Mouse (Mus musculus): ENCODE results near the gene Dlgap3. TPM values are rescaled to one million over a fixed set of nuclear protein-coding genes. Genes with fewer than 3 reads are reported as not detected.
A peak's percentile ranks its signal among the peaks of the same experiment; 100 is the strongest.

Gene Dlgap3
- total RNA-seq, 2 experiments from 2014 or later, result 286 to 291 TPM

GRCm38 (mm10) chr4:127251963-127252585 lies 83.1 kb downstream of the Dlgap3 start:
- peak in 1 of 2 experiments; percentile 46 for DNase-seq (ENCODE audit: extremely low spot score in 1 of 2, low spot score in 1 of 2)

- DNase-seq (ENCODE audit: extremely low spot score in 1 of 2, low spot score in 1 of 2), result no peak
Measured at GRCm38 (mm10) chr4:127256739-127257138, 87.7 kb downstream of the Dlgap3 start.

GRCm38 (mm10) chr4:127258186-127258897 lies 89.3 kb downstream of the Dlgap3 start:
- DNase-seq (ENCODE audit: extremely low spot score in 1 of 2, low spot score in 1 of 2), result no peak

- no peak for DNase-seq (ENCODE audit: extremely low spot score in 1 of 2, low spot score in 1 of 2)
Measured at GRCm38 (mm10) chr4:127261601-127262000, 92.6 kb downstream of the Dlgap3 start.

- DNase-seq (ENCODE audit: extremely low spot score in 1 of 2, low spot score in 1 of 2), result no peak
Measured at GRCm38 (mm10) chr4:127263438-127264182, 94.6 kb downstream of the Dlgap3 start.

- no peak for DNase-seq (ENCODE audit: extremely low spot score in 1 of 2, low spot score in 1 of 2)
Measured at GRCm38 (mm10) chr4:127264183-127264554, 95.2 kb downstream of the Dlgap3 start.

GRCm38 (mm10) chr4:127278451-127279001 lies 109.5 kb downstream of the Dlgap3 start:
- DNase-seq (ENCODE audit: extremely low spot score in 1 of 2, low spot score in 1 of 2), result no peak

GRCm38 (mm10) chr4:127279241-127279640 lies 110.2 kb downstream of the Dlgap3 start:
- DNase-seq (ENCODE audit: extremely low spot score in 1 of 2, low spot score in 1 of 2), result no peak

Other genes starting within 250 kb of the Dlgap3 start
- gene Zmym4, start 201.1 kb upstream of the Dlgap3 start, total RNA-seq (2021), result 10 to 100 TPM; 44.1 to 45.5 TPM
- gene Sfpq, start 147.9 kb upstream of the Dlgap3 start, total RNA-seq (2021), result 100 to 1,000 TPM; 235 to 287 TPM
- gene Zmym1, start 108.1 kb upstream of the Dlgap3 start, total RNA-seq (2021), result 10 to 100 TPM; 12.5 to 13.4 TPM
- gene Zmym6, start 91.8 kb upstream of the Dlgap3 start, total RNA-seq (2021), result 10 to 100 TPM; 29.8 to 44.2 TPM
- 1 to 10 TPM; 3.3 to 4.9 TPM for gene Tmem35b, start 45.5 kb upstream of the Dlgap3 start, total RNA-seq (2021)
- gene Smim12, start 74.6 kb downstream of the Dlgap3 start, total RNA-seq (2021), result 10 to 100 TPM; 46.7 to 51.6 TPM
- gene Gja4, start 144.8 kb downstream of the Dlgap3 start, total RNA-seq (2021), result 1 to 10 TPM; 3.1 to 3.9 TPM
- gene Gjb3, start 161.6 kb downstream of the Dlgap3 start, total RNA-seq (2021), result under 1 TPM; 0.37 to 0.59 TPM
- gene Gjb4, start 184.9 kb downstream of the Dlgap3 start, total RNA-seq (2021), result not detected
- not detected for gene Gjb5, start 189.0 kb downstream of the Dlgap3 start, total RNA-seq (2021)